Mouse (Mus musculus) liver, embryonic 14.5 days (tissue): ENCODE results near the gene Glod5. TPM values are rescaled to one million over a fixed set of nuclear protein-coding genes. Genes with fewer than 3 reads are reported as not detected.

Source experiments
- ATAC-seq: fragments of 200-750 bp; cut with Nextera tagmentation; 2 replicates; pipeline ENCODE4 v1.8.0; 2017; ENCODE audit warnings: moderate number of reproducible peaks, mild to moderate bottlenecking, moderate library complexity; ENCODE audit not compliant: insufficient read depth
- DNase-seq, 3 experiments: peaks; one replicate each; pipeline ENCODE4 v3.0.0-alpha.2; 2012 to 2013; ENCODE audit warnings: low read depth in 3 of 3, low spot score in 3 of 3
- H3K27ac ChIP-seq: fragments of 300-500 bp; sonication (generic); 2 replicates; pipeline ENCODE4 v1.5.1; 2014; ENCODE audit warnings: moderate library complexity, mild to moderate bottlenecking, control low read depth, inconsistent platforms
- H3K27me3 ChIP-seq: fragments of 300-500 bp; sonication (generic); 2 replicates; pipeline ENCODE4 v1.6.1; 2014; ENCODE audit warnings: mild to moderate bottlenecking, low read length, moderate library complexity; ENCODE audit not compliant: control insufficient read depth, insufficient read depth
- H3K36me3 ChIP-seq: fragments of 300-500 bp; sonication (generic); replicated peaks from 2 replicates; pipeline ENCODE4 v1.6.1; 2014; ENCODE audit warnings: low read depth; ENCODE audit not compliant: control insufficient read depth, insufficient read depth
- H3K4me1 ChIP-seq, 2 experiments: fragments of 200-500 bp in 1 of 2; fragments of 300-500 bp in 1 of 2; sonication (generic) in 1 of 2; replicated peaks; 2 replicates each; pipeline ENCODE4 v1.6.1; 2012 to 2014; ENCODE audit warnings: antibody characterized with exemption in 1 of 2, inconsistent platforms in 1 of 2, low read length in 1 of 2; ENCODE audit not compliant: control insufficient read depth in 2 of 2, insufficient read depth in 2 of 2
- H3K4me2 ChIP-seq: fragments of 300-500 bp; sonication (generic); 2 replicates; pipeline ENCODE4 v1.6.1; 2014; ENCODE audit warnings: low read depth, mild to moderate bottlenecking, control low read depth, moderate library complexity
- H3K4me3 ChIP-seq, 2 experiments: fragments of 200-500 bp in 1 of 2; fragments of 300-500 bp in 1 of 2; sonication (generic) in 1 of 2; 2 replicates each; pipeline ENCODE4 v1.5.1; 2012 to 2014; ENCODE audit warnings: low read depth in 2 of 2, low read length in 2 of 2, mild to moderate bottlenecking in 2 of 2, control low read depth in 1 of 2, inconsistent platforms in 1 of 2, moderate library complexity in 1 of 2; ENCODE audit not compliant: insufficient read depth in 1 of 2
- H3K9ac ChIP-seq: fragments of 300-500 bp; sonication (generic); replicated peaks from 2 replicates; pipeline ENCODE4 v1.6.1; 2014; ENCODE audit warnings: mild to moderate bottlenecking, control low read depth, moderate library complexity
- H3K9me3 ChIP-seq: fragments of 300-500 bp; sonication (generic); 2 replicates; pipeline ENCODE4 v1.6.1; 2016; ENCODE audit warnings: low read length, mixed read lengths; ENCODE audit not compliant: control insufficient read depth
- CTCF ChIP-seq: IDR thresholded peaks from 2 replicates; pipeline ENCODE4 v1.5.1; 2016; ENCODE audit warnings: antibody characterized with exemption, low read depth, control low read depth
- EP300 ChIP-seq: IDR thresholded peaks from 2 replicates; pipeline ENCODE4 v1.6.1; 2016; ENCODE audit warnings: antibody characterized with exemption, low read depth
- WGBS: fragments of 180-500 bp; shearing (Covaris S2); extraction: QIAGEN DNeasy Blood & Tissue Kit; methylation state at CpG from one replicate; pipeline ENCODE4 v1.1.7; 2014; ENCODE audit not compliant: insufficient replicate concordance; 5-methylcytosine and 5-hydroxymethylcytosine counted together
- polyA plus RNA-seq, 2 experiments: library from polyadenylated mRNA; depleted of rRNA in 1 of 2; stranded (reverse) in 1 of 2; unstranded in 1 of 2; fragments of >200 nt; fragmentation: Nextera tagmentation in 1 of 2; extraction: Ambion mirVana in 1 of 2; gene quantifications; 2 replicates each; pipeline versions ENCODE4 v1.2.1 to v1.2.3; 2012 to 2014

Glod5 gene
- polyA plus RNA-seq, 2 experiments = not detected

DNA sequence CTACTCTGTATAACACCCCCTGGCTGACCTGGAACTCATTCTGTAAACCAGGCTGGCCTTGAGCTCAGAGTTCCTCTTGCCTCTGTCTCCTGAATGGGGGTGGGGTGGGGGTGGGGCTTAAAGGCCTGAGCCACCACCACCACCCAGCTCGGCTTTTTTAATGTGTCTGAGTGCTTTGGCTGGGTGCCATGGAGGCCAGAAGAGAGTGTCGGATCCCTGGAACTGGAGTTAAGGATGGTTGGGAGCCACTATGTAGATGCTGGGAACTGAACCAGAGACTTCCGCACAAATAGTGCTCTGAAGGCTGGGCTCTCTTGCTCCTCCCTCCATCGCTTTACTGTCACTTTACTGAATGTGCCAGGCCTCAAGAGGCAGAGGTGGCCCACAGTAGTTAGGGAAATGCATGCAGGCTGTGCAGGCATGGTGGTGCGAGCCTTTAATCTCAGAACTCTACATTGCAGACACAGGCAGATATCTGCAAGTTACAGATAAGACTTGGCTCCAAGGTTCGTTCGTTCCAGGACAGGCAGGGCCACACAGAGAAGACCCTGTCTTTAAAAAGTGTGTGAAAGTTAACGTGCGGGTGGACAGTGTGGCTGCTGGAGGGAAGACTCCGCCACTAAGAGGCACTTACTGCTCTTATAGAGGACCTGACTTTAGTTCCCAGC is 25.1 kb downstream of the Glod5 start:
- H3K9ac ChIP-seq = peak overlapping the region; percentile 5; the same call in 1 of the 2 replicates
- ATAC-seq (peak; percentile 93), DNase-seq (peak; percentile 71 to 76 (median 73))

DNA sequence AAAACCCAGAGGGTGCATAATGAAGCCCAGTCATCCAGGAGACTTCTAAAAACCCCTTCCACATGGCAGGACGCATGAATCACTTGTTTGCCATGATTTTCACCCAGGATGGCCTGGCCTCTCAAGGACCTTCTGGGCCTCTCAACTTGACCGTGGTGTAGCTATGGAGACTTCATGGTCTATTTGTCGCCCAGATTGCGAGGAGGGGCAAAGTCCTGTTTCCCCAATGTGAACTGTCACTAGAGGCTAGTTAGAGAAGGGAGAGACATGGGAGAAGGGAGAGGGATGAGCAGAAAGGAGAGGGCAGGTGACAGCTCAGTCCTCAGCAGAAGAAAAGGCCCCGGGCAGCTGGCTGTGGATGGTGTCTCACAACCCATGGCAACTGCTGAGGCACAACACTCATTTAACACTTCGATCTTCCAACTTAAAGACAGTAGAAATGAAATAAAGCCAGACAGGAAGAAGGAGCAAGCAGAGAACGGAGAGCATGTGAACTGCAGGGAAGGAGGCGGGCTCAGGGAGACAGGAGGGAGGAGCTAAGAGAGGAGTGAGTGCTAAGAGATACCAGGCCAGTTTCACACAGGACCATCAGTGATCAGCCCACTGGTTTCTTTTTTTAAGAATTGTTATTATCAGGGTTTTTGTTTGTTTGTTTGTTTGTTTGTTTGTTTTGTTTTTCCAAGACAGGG is 25.8 kb downstream of the Glod5 start:
- DNase-seq = peak; percentile 35 to 50 (median 46)
- WGBS = 37% methylated on average over 8 of the region's 8 CpGs
- peak overlapping the region; percentile 34 for H3K9ac ChIP-seq

More for the DNA sequence above, 25.1 kb downstream of the Glod5 start:
- 16% methylated on average over 10 of the region's 10 CpGs for WGBS
- no peak for TF ChIP-seq CTCF
- peak; percentile 79 for TF ChIP-seq EP300
- no peaks in the 10 kb centered on the region for H3K9me3 ChIP-seq
- H3K4me2 ChIP-seq = peak overlapping the region; percentile 53
- H3K4me3 ChIP-seq = 0 out of 4 replicates have a peak overlapping the region, but pooled peaks of 1 of the 2 experiments have one; percentile 3
- peak overlapping the region; percentile 78 for H3K27ac ChIP-seq
- peaks cover 10 to 21% of the 10 kb centered on the region in 2 experiments for H3K4me1 ChIP-seq
- H3K36me3 ChIP-seq = no peaks in the 10 kb centered on the region
- H3K27me3 ChIP-seq = no peaks in the 10 kb centered on the region

DNA sequence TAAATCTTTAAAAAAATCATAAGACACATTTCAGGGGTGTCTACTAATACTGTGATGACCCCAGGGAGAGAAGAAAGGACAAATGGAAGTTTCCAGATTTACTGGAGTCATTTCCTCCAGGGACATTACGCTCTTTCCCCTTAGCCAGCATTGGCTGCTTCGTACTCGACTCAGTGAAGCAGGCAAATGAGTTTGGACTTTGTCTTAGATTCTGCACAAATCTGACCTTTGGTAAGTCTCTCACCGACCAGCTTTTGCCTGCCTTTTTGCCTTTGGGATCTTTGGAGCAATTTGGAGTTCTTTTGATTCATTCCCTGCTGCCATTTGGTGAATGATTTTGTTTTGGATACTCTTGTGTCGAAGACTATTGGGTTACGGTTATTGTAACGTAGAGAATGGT is 36.9 kb downstream of the Glod5 start:
- Histone ChIP-seq H3K9me3 (no peaks in the 10 kb centered on the region), H3K4me1 (peaks cover 0 to 8% of the 10 kb centered on the region in 2 experiments; a peak in 2 of 4 replicates), H3K36me3 (no peaks in the 10 kb centered on the region), H3K4me2 (no peak overlapping the region), H3K4me3 (no peak overlapping the region), H3K27ac (no peak overlapping the region), H3K9ac (no peak overlapping the region), H3K27me3 (no peaks in the 10 kb centered on the region)
- TF ChIP-seq CTCF = no peak
- WGBS = 71% methylated on average over 7 of the region's 7 CpGs
- ATAC-seq (no peak), DNase-seq (no peak)

More for the DNA sequence above, 25.8 kb downstream of the Glod5 start:
- peak; percentile 86 for ATAC-seq
- H3K36me3 ChIP-seq = no peaks in the 10 kb centered on the region
- H3K4me1 ChIP-seq = peaks cover 10 to 21% of the 10 kb centered on the region in 2 experiments
- TF ChIP-seq CTCF (no peak), EP300 (no peak)
- H3K27me3 ChIP-seq = no peaks in the 10 kb centered on the region
- peak overlapping the region; percentile 78 for H3K27ac ChIP-seq
- no peaks in the 10 kb centered on the region for H3K9me3 ChIP-seq
- peak overlapping the region; percentile 53 for H3K4me2 ChIP-seq
- H3K4me3 ChIP-seq = no peak overlapping the region

DNA sequence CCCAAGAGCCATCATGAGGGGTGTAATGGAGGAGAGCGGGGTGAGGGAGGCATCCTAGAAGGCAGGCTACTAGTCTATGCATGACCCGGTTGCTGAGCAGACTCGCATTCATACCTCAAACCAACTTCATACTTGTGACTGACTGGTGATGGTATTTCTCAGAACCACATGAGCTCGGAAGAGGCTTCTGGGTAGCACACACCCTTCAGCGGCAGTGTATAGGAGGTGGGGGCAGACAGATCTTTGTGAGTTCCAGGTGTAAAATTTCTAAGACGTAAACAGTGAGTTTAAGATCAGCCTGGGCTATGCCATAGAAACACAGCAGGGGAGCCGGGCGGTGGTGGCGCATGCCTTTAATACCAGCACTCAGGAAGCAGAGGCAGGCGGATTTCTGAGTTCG is 40.4 kb downstream of the Glod5 start, which contains the start of gene Gata1:
Gene Gata1, minus strand, starts transcription at position 180 of the 400 bp plus-strand sequence.
- no peak within 1 kb of the TSS for H3K4me2 ChIP-seq
- no peaks in the 10 kb centered on the region for H3K27me3 ChIP-seq
- H3K4me1 ChIP-seq = peaks cover 0 to 10% of the 10 kb centered on the region in 2 experiments; a peak in 2 of 4 replicates
- H3K9me3 ChIP-seq = no peaks in the 10 kb centered on the region
- H3K4me3 ChIP-seq = no peak within 1 kb of the TSS
- no peak within 1 kb of the TSS for H3K9ac ChIP-seq
- TF ChIP-seq CTCF = no peak
- H3K36me3 ChIP-seq = no peaks in the 10 kb centered on the region
- ATAC-seq (no peak), DNase-seq (no peak)
- no peak within 1 kb of the TSS for H3K27ac ChIP-seq
- 74% methylated on average over 11 of the region's 11 CpGs for WGBS

DNA sequence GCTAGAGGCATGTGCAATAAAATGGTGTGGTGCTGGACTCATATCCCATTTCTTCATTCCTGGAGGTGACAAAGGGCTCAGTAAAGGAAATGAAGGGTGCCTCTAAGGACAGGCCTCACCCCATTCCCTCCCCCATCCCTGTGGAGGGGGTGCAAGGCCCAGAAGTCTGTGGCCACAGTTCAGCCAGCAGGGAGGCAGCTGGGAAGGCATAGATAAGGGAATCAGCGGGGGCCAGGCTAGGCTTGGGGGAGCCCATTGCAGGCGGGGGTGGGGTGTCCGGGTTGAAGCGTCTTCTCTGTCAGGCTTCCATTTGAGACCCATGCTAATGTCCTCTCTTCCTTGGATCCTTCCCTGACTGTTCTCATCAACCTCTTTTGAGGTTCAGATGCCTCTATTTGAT is 47.0 kb downstream of the Glod5 start:
- peak overlapping the region; percentile 93 for H3K27ac ChIP-seq
- no peaks in the 10 kb centered on the region for H3K27me3 ChIP-seq
- peak overlapping the region; percentile 33 to 42; a peak in 3 of 4 replicates for H3K4me3 ChIP-seq
- H3K4me2 ChIP-seq = peak overlapping the region; percentile 85
- WGBS = 12% methylated on average over 4 of the region's 4 CpGs
- DNase-seq = peak; percentile 78 to 80 (median 80)
- peak overlapping the region; percentile 53 for H3K9ac ChIP-seq
- peak; percentile 84 for ATAC-seq
- no peaks in the 10 kb centered on the region for H3K36me3 ChIP-seq
- peak; percentile 21; the same call in 1 of the 2 replicates for TF ChIP-seq CTCF
- peak; percentile 93 for TF ChIP-seq EP300
- H3K9me3 ChIP-seq = no peaks in the 10 kb centered on the region
- peaks cover 28 to 39% of the 10 kb centered on the region in 2 experiments for H3K4me1 ChIP-seq
